Mouse (Mus musculus): ENCODE results near the gene Gm37240. TPM values are rescaled to one million over a fixed set of nuclear protein-coding genes. Genes with fewer than 3 reads are reported as not detected.

Gm37240 gene
- polyA plus RNA-seq, 1 experiment from 2014 or later: 15.1 TPM

- no peaks in the 10 kb centered on the region for H3K27me3 ChIP-seq (ENCODE audit: control insufficient read depth, insufficient read depth, low read length)
- ATAC-seq (ENCODE audit: low FRiP score, low TSS enrichment): peak; percentile 89
- H3K4me2 ChIP-seq (replicated peaks; ENCODE audit: low read depth, low read length): no peak overlapping the region
- H3K9me3 ChIP-seq (ENCODE audit: control insufficient read depth, low read length): no peaks in the 10 kb centered on the region
- no peaks in the 10 kb centered on the region for H3K36me3 ChIP-seq (ENCODE audit: control insufficient read depth, insufficient read depth, low read length)
- H3K4me1 ChIP-seq (ENCODE audit: control insufficient read depth, insufficient read depth, low read length): peaks cover 10% of the 10 kb centered on the region; the same call in 1 of the 2 replicates
- 0 out of 2 replicates have a peak overlapping the region, but pooled peaks have one; percentile 37 for H3K27ac ChIP-seq (ENCODE audit: low read depth, low read length)
- no peak overlapping the region for H3K4me3 ChIP-seq (ENCODE audit: low read length)
- no peak overlapping the region for H3K9ac ChIP-seq (ENCODE audit: low read depth, low read length)
- WGBS: 32% methylated on average over 6 of the region's 6 CpGs
Observed at GRCm38 (mm10) chr3:85827815-85828214, 59.5 kb downstream of the Gm37240 start.

- 46% methylated on average over 4 of the region's 4 CpGs for WGBS
- peaks cover 7% of the 10 kb centered on the region; the same call in 1 of the 2 replicates for H3K4me1 ChIP-seq (ENCODE audit: control insufficient read depth, insufficient read depth, low read length)
- H3K36me3 ChIP-seq (ENCODE audit: control insufficient read depth, insufficient read depth, low read length): no peaks in the 10 kb centered on the region
- ATAC-seq (ENCODE audit: low FRiP score, low TSS enrichment): peak; percentile 26
- no peak overlapping the region for H3K9ac ChIP-seq (ENCODE audit: low read depth, low read length)
- no peak overlapping the region for H3K4me3 ChIP-seq (ENCODE audit: low read length)
- H3K27me3 ChIP-seq (ENCODE audit: control insufficient read depth, insufficient read depth, low read length): no peaks in the 10 kb centered on the region
- 0 out of 2 replicates have a peak overlapping the region, but pooled peaks have one; percentile 37 for H3K27ac ChIP-seq (ENCODE audit: low read depth, low read length)
- no peaks in the 10 kb centered on the region for H3K9me3 ChIP-seq (ENCODE audit: control insufficient read depth, low read length)
- H3K4me2 ChIP-seq (replicated peaks; ENCODE audit: low read depth, low read length): no peak overlapping the region
Observed at GRCm38 (mm10) chr3:85827283-85827682, 60.0 kb downstream of the Gm37240 start.

GRCm38 (mm10) chr3:85820839-85821548, 66.3 kb downstream of the Gm37240 start:
- no peaks in the 10 kb centered on the region for H3K27me3 ChIP-seq (ENCODE audit: control insufficient read depth, insufficient read depth, low read length)
- H3K4me1 ChIP-seq (ENCODE audit: control insufficient read depth, insufficient read depth, low read length): peaks cover 7% of the 10 kb centered on the region; the same call in 1 of the 2 replicates
- H3K9me3 ChIP-seq (ENCODE audit: control insufficient read depth, low read length): no peaks in the 10 kb centered on the region
- no peak overlapping the region for H3K27ac ChIP-seq (ENCODE audit: low read depth, low read length)
- 60% methylated on average over 15 of the region's 15 CpGs for WGBS
- H3K4me2 ChIP-seq (replicated peaks; ENCODE audit: low read depth, low read length): no peak overlapping the region
- no peaks in the 10 kb centered on the region for H3K36me3 ChIP-seq (ENCODE audit: control insufficient read depth, insufficient read depth, low read length)
- no peak overlapping the region for H3K4me3 ChIP-seq (ENCODE audit: low read length)
- no peak overlapping the region for H3K9ac ChIP-seq (ENCODE audit: low read depth, low read length)
- no peak for ATAC-seq (ENCODE audit: low FRiP score, low TSS enrichment)

GRCm38 (mm10) chr3:85819319-85819718, 68.0 kb downstream of the Gm37240 start:
- Histone ChIP-seq H3K36me3 (ENCODE audit: control insufficient read depth, insufficient read depth, low read length) (no peaks in the 10 kb centered on the region), H3K27me3 (ENCODE audit: control insufficient read depth, insufficient read depth, low read length) (no peaks in the 10 kb centered on the region), H3K27ac (ENCODE audit: low read depth, low read length) (no peak overlapping the region), H3K9me3 (ENCODE audit: control insufficient read depth, low read length) (no peaks in the 10 kb centered on the region), H3K4me1 (ENCODE audit: control insufficient read depth, insufficient read depth, low read length) (peaks cover 7% of the 10 kb centered on the region; the same call in 1 of the 2 replicates), H3K9ac (ENCODE audit: low read depth, low read length) (no peak overlapping the region), H3K4me2 (replicated peaks; ENCODE audit: low read depth, low read length) (no peak overlapping the region), H3K4me3 (ENCODE audit: low read length) (no peak overlapping the region)
- WGBS: 84% methylated on average over 3 of the region's 3 CpGs
- no peak for ATAC-seq (ENCODE audit: low FRiP score, low TSS enrichment)

GRCm38 (mm10) chr3:85817191-85817590, 70.1 kb downstream of the Gm37240 start, which contains the start of gene Fam160a1:
Fam160a1 (minus strand) TSS chr3:85817291.
- no peak within 1 kb of the TSS for H3K4me2 ChIP-seq (replicated peaks; ENCODE audit: low read depth, low read length)
- 78% methylated on average over 2 of the region's 2 CpGs for WGBS
- H3K9ac ChIP-seq (ENCODE audit: low read depth, low read length): no peak within 1 kb of the TSS
- peaks cover 7% of the 10 kb centered on the region; the same call in 1 of the 2 replicates for H3K4me1 ChIP-seq (ENCODE audit: control insufficient read depth, insufficient read depth, low read length)
- no peak within 1 kb of the TSS for H3K4me3 ChIP-seq (ENCODE audit: low read length)
- H3K27me3 ChIP-seq (ENCODE audit: control insufficient read depth, insufficient read depth, low read length): no peaks in the 10 kb centered on the region
- H3K36me3 ChIP-seq (ENCODE audit: control insufficient read depth, insufficient read depth, low read length): no peaks in the 10 kb centered on the region
- H3K27ac ChIP-seq (ENCODE audit: low read depth, low read length): no peak within 1 kb of the TSS
- ATAC-seq (ENCODE audit: low FRiP score, low TSS enrichment): no peak
- H3K9me3 ChIP-seq (ENCODE audit: control insufficient read depth, low read length): no peaks in the 10 kb centered on the region

- 62% methylated on average over 7 of the region's 7 CpGs for WGBS
- H3K27ac ChIP-seq (ENCODE audit: low read depth, low read length): no peak overlapping the region
Observed at GRCm38 (mm10) chr3:85814241-85814640, 73.1 kb downstream of the Gm37240 start.

GRCm38 (mm10) chr3:85813101-85814014, 74.0 kb downstream of the Gm37240 start:
- 56% methylated on average over 4 of the region's 4 CpGs for WGBS
- H3K9me3 ChIP-seq (ENCODE audit: control insufficient read depth, low read length): no peaks in the 10 kb centered on the region
- no peak for ATAC-seq (ENCODE audit: low FRiP score, low TSS enrichment)

More at GRCm38 (mm10) chr3:85814241-85814640, 73.1 kb downstream of the Gm37240 start:
- H3K9ac ChIP-seq (ENCODE audit: low read depth, low read length): no peak overlapping the region
- no peaks in the 10 kb centered on the region for H3K27me3 ChIP-seq (ENCODE audit: control insufficient read depth, insufficient read depth, low read length)
- H3K4me1 ChIP-seq (ENCODE audit: control insufficient read depth, insufficient read depth, low read length): peaks cover 7% of the 10 kb centered on the region; the same call in 1 of the 2 replicates
- no peak for ATAC-seq (ENCODE audit: low FRiP score, low TSS enrichment)
- no peak overlapping the region for H3K4me3 ChIP-seq (ENCODE audit: low read length)
- no peaks in the 10 kb centered on the region for H3K9me3 ChIP-seq (ENCODE audit: control insufficient read depth, low read length)
- no peaks in the 10 kb centered on the region for H3K36me3 ChIP-seq (ENCODE audit: control insufficient read depth, insufficient read depth, low read length)
- H3K4me2 ChIP-seq (replicated peaks; ENCODE audit: low read depth, low read length): no peak overlapping the region

GRCm38 (mm10) chr3:85812010-85812409, 75.3 kb downstream of the Gm37240 start:
- Histone ChIP-seq H3K4me3 (ENCODE audit: low read length) (no peak overlapping the region), H3K9ac (ENCODE audit: low read depth, low read length) (no peak overlapping the region), H3K36me3 (ENCODE audit: control insufficient read depth, insufficient read depth, low read length) (no peaks in the 10 kb centered on the region), H3K4me2 (replicated peaks; ENCODE audit: low read depth, low read length) (no peak overlapping the region), H3K9me3 (ENCODE audit: control insufficient read depth, low read length) (no peaks in the 10 kb centered on the region), H3K27me3 (ENCODE audit: control insufficient read depth, insufficient read depth, low read length) (no peaks in the 10 kb centered on the region), H3K27ac (ENCODE audit: low read depth, low read length) (no peak overlapping the region), H3K4me1 (ENCODE audit: control insufficient read depth, insufficient read depth, low read length) (peaks cover 7% of the 10 kb centered on the region; the same call in 1 of the 2 replicates)
- WGBS: 94% methylated on average over 5 of the region's 5 CpGs
- no peak for ATAC-seq (ENCODE audit: low FRiP score, low TSS enrichment)

More at GRCm38 (mm10) chr3:85813101-85814014, 74.0 kb downstream of the Gm37240 start:
- Histone ChIP-seq H3K36me3 (ENCODE audit: control insufficient read depth, insufficient read depth, low read length) (no peaks in the 10 kb centered on the region), H3K4me1 (ENCODE audit: control insufficient read depth, insufficient read depth, low read length) (peaks cover 7% of the 10 kb centered on the region; the same call in 1 of the 2 replicates), H3K9ac (ENCODE audit: low read depth, low read length) (no peak overlapping the region), H3K4me3 (ENCODE audit: low read length) (no peak overlapping the region), H3K27me3 (ENCODE audit: control insufficient read depth, insufficient read depth, low read length) (no peaks in the 10 kb centered on the region), H3K27ac (ENCODE audit: low read depth, low read length) (no peak overlapping the region), H3K4me2 (replicated peaks; ENCODE audit: low read depth, low read length) (no peak overlapping the region)
